Mouse (Mus musculus): ENCODE measurements around the gene Exph5. TPM values are rescaled to one million over a fixed set of nuclear protein-coding genes. Genes with fewer than 3 reads are reported as not detected.
A peak's percentile ranks its signal among the peaks of the same experiment; 100 is the strongest.

Exph5 gene
- total RNA-seq, 1 experiment from 2014 or later, result 1.4 TPM

- no peak for DNase-seq
Measured at GRCm38 (mm10) chr9:53356219-53357155, 55.0 kb downstream of the Exph5 start.

GRCm38 (mm10) chr9:53371339-53371738 lies 69.9 kb downstream of the Exph5 start:
- no peak for DNase-seq

GRCm38 (mm10) chr9:53375907-53376306 lies 74.4 kb downstream of the Exph5 start:
- DNase-seq, result peak; percentile 58

GRCm38 (mm10) chr9:53376820-53377219 lies 75.3 kb downstream of the Exph5 start:
- peak; percentile 16 for DNase-seq

- DNase-seq, result no peak
Measured at GRCm38 (mm10) chr9:53377597-53377996, 76.1 kb downstream of the Exph5 start.

GRCm38 (mm10) chr9:53378171-53378570 lies 76.7 kb downstream of the Exph5 start:
- no peak for DNase-seq

GRCm38 (mm10) chr9:53380595-53380994 lies 79.1 kb downstream of the Exph5 start:
- no peak for DNase-seq

- DNase-seq, result no peak
Measured at GRCm38 (mm10) chr9:53381113-53381615, 79.7 kb downstream of the Exph5 start.

- DNase-seq, result peak; percentile 84
Measured at GRCm38 (mm10) chr9:53383951-53384866, 82.7 kb downstream of the Exph5 start, which contains the start of gene Kdelc2. Gene Kdelc2 (plus strand): TSS chr9:53384025.

- peak; percentile 39 for DNase-seq
Measured at GRCm38 (mm10) chr9:53384873-53385272, 83.4 kb downstream of the Exph5 start.

- peak; percentile 56 for DNase-seq
Measured at GRCm38 (mm10) chr9:53387431-53387830, 86.0 kb downstream of the Exph5 start.

GRCm38 (mm10) chr9:53389109-53389508 lies 87.6 kb downstream of the Exph5 start:
- no peak for DNase-seq

GRCm38 (mm10) chr9:53390136-53390535 lies 88.7 kb downstream of the Exph5 start:
- no peak for DNase-seq

- no peak for DNase-seq
Measured at GRCm38 (mm10) chr9:53397685-53398387, 96.4 kb downstream of the Exph5 start.

- DNase-seq, result peak; percentile 79
Measured at GRCm38 (mm10) chr9:53398388-53398700, 96.9 kb downstream of the Exph5 start.

GRCm38 (mm10) chr9:53399537-53399936 lies 98.1 kb downstream of the Exph5 start:
- no peak for DNase-seq

- DNase-seq, result no peak
Measured at GRCm38 (mm10) chr9:53400696-53401095, 99.2 kb downstream of the Exph5 start.

GRCm38 (mm10) chr9:53401146-53401545 lies 99.7 kb downstream of the Exph5 start:
- DNase-seq, result no peak

GRCm38 (mm10) chr9:53402291-53402711 lies 100.8 kb downstream of the Exph5 start, which contains the start of gene 4930550C14Rik:
Gene 4930550C14Rik (plus strand): TSS chr9:53402325.
- peak; percentile 72 for DNase-seq

GRCm38 (mm10) chr9:53402991-53403390 lies 101.5 kb downstream of the Exph5 start:
- no peak for DNase-seq

GRCm38 (mm10) chr9:53404050-53404752 lies 102.7 kb downstream of the Exph5 start:
- no peak for DNase-seq
